Mouse (Mus musculus): Measurements from ENCODE around the gene Pibf1.

- TF ChIP-seq CTCF (IDR thresholded peaks at IDR 0.05; ENCODE audit: borderline replicate concordance, insufficient read depth, low read length) = no peak
- no peak for TF ChIP-seq POLR2A (IDR thresholded peaks at IDR 0.05; ENCODE audit: low read depth, low read length)
These were observed 853 bp downstream of the Pibf1 start for GRCm38 (mm10) chr14:99099967-99100587.

Data from embryonic fibroblast, embryonic 13.5 days (primary cell).